Mouse (Mus musculus): Measurements from ENCODE around the gene Arrb1. TPM values are rescaled to one million over a fixed set of nuclear protein-coding genes. Genes with fewer than 3 reads are reported as not detected.
A peak's percentile ranks its signal among the peaks of the same experiment; 100 is the strongest.

Arrb1 gene
- polyA plus RNA-seq, 1 experiment from 2014 or later: 13.5 TPM

DNA sequence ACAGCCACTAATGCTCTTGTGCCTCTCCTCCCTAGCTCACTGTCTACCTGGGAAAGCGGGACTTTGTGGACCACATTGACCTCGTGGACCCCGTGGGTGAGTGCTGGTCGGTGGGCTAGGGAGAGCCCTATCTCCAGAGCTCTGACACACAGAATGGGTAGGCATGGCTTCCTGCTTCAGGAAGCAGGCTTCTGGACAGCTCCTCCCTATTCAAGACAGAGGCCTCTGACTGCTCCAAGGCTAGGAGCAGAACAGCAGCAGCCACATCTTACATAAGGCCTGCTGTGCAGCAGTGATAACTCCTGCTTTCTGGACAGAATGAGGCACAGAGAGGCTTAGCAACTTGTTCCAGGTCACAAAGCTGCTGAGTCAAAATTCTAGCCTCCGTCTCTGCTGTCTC lies 48.4 kb downstream of the Arrb1 start:
- H3K4me1 ChIP-seq: peaks cover 6% of the 10 kb centered on the region; the same call in 1 of the 2 replicates
- no peaks in the 10 kb centered on the region for H3K9me3 ChIP-seq
- H3K9ac ChIP-seq: no peak overlapping the region
- H3K4me2 ChIP-seq: no peak overlapping the region
- no peak overlapping the region for H3K27ac ChIP-seq
- WGBS: 84% methylated on average over 5 of the region's 5 CpGs
- no peak overlapping the region for H3K4me3 ChIP-seq (replicated peaks)
- ATAC-seq (ENCODE audit: insufficient read depth, low FRiP score, low read depth): no peak
- H3K27me3 ChIP-seq (replicated peaks): no peaks in the 10 kb centered on the region
- H3K36me3 ChIP-seq: 0 out of 2 replicates have a peak, but pooled peaks cover 2% of the 10 kb centered on the region

DNA sequence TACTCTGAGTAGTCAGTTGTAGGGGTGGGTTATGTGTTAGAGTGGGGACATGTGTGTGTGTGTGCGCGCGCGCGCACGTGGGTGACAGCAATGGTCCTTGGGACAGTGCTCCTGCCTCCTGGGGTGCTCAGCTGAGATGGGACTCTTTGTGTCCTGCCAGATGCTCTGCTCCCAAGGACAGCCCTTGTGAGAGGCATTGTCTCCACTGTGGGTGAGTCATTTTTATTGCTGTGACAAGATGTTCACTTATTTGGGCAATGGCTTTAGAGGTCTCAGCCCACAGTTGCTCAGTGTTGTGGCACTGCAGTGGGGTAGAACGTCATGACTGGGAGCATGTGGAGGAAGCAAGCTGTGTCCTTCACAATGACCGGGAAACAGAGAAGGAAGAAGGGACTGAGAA lies 50.7 kb downstream of the Arrb1 start:
- peaks cover 2% of the 10 kb centered on the region; the same call in 1 of the 2 replicates for H3K4me1 ChIP-seq
- no peak overlapping the region for H3K9ac ChIP-seq
- H3K9me3 ChIP-seq: no peaks in the 10 kb centered on the region
- H3K27ac ChIP-seq: no peak overlapping the region
- no peak overlapping the region for H3K4me2 ChIP-seq
- 0 out of 2 replicates have a peak, but pooled peaks cover 2% of the 10 kb centered on the region for H3K36me3 ChIP-seq
- H3K4me3 ChIP-seq (replicated peaks): no peak overlapping the region
- ATAC-seq (ENCODE audit: insufficient read depth, low FRiP score, low read depth): no peak
- WGBS: 89% methylated on average over 8 of the region's 8 CpGs
- no peaks in the 10 kb centered on the region for H3K27me3 ChIP-seq (replicated peaks)

DNA sequence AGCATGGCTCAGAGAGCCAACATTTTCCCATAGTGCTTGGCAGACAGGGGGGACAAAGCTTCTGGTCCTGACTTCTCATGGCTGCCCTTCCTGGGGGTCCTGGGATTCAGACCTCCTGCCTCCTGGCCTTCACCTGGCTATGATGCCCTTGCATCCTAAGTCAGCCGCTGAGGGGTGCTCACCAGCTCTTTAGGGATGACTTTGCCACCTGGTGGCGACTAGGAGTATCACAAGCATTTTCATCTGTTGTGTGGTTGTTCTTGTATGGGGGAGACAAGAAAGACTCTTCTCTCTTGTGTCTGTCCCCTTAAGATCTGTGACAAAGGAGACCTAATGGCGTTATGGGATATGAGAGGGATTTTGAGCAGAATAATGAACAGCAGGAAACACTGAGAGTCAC lies 54.8 kb downstream of the Arrb1 start:
- 27% methylated on average over 3 of the region's 3 CpGs for WGBS
- H3K9me3 ChIP-seq: no peaks in the 10 kb centered on the region
- no peak for ATAC-seq (ENCODE audit: insufficient read depth, low FRiP score, low read depth)

DNA sequence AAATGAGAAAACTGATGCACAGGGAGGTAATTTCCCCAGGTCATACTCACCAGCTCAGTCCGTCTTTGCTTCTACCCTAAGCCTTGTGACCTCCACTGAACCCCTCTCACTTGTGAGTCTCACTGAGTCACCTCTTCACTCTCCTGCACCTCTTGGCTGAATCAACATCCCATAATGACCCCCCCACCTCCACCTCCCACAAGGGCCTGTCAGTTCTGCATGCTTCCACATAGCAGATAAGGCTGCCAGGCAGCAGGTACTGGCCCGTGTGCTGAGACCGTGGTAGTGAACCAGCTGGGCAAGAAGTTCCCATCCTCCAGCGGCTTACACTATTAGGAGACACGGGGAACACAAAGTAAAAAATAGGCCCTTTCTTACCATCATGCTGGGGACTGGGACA lies 55.4 kb downstream of the Arrb1 start:
- no peak overlapping the region for H3K9ac ChIP-seq
- peaks cover 12% of the 10 kb centered on the region; the same call in 1 of the 2 replicates for H3K36me3 ChIP-seq
- no peak overlapping the region for H3K4me3 ChIP-seq (replicated peaks)
- no peaks in the 10 kb centered on the region for H3K9me3 ChIP-seq
- no peaks in the 10 kb centered on the region for H3K27me3 ChIP-seq (replicated peaks)
- H3K4me1 ChIP-seq: no peaks in the 10 kb centered on the region
- WGBS: 78% methylated on average over 5 of the region's 5 CpGs
- no peak overlapping the region for H3K4me2 ChIP-seq
- no peak overlapping the region for H3K27ac ChIP-seq
- ATAC-seq (ENCODE audit: insufficient read depth, low FRiP score, low read depth): 0 out of 2 replicates have a peak, but pooled peaks have one; percentile 33

More for the DNA sequence above, 54.8 kb downstream of the Arrb1 start:
- Histone ChIP-seq H3K9ac (no peak overlapping the region), H3K4me2 (no peak overlapping the region), H3K4me3 (replicated peaks) (no peak overlapping the region), H3K36me3 (peaks cover 7% of the 10 kb centered on the region; the same call in 1 of the 2 replicates), H3K27me3 (replicated peaks) (no peaks in the 10 kb centered on the region), H3K4me1 (no peaks in the 10 kb centered on the region), H3K27ac (no peak overlapping the region)

DNA sequence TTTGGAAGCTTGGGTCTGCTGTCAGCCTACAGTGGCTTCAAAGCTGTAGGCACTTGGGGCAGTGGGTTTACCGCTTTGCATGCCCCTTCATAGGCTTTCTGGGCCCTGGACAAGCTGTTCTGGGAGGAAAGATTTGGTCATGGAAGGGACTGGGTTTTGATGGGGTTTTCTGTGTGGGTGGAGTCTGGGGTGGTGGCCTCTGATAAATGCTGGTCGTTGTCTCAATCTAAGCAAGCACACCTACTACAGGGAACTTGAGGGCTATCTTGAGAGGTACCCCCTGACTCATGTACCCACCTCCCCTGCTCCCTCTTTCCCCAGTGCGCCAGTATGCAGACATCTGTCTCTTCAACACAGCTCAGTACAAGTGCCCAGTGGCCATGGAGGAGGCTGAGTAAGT lies 57.4 kb downstream of the Arrb1 start:
- ATAC-seq (ENCODE audit: insufficient read depth, low FRiP score, low read depth): peak; percentile 37; the same call in 1 of the 2 replicates
- Histone ChIP-seq H3K27ac (no peak overlapping the region), H3K9me3 (no peaks in the 10 kb centered on the region), H3K4me1 (no peaks in the 10 kb centered on the region), H3K4me2 (no peak overlapping the region), H3K27me3 (replicated peaks) (no peaks in the 10 kb centered on the region), H3K9ac (no peak overlapping the region), H3K36me3 (peaks cover 17% of the 10 kb centered on the region; the same call in 1 of the 2 replicates), H3K4me3 (replicated peaks) (no peak overlapping the region)
- 82% methylated on average over 3 of the region's 3 CpGs for WGBS

DNA sequence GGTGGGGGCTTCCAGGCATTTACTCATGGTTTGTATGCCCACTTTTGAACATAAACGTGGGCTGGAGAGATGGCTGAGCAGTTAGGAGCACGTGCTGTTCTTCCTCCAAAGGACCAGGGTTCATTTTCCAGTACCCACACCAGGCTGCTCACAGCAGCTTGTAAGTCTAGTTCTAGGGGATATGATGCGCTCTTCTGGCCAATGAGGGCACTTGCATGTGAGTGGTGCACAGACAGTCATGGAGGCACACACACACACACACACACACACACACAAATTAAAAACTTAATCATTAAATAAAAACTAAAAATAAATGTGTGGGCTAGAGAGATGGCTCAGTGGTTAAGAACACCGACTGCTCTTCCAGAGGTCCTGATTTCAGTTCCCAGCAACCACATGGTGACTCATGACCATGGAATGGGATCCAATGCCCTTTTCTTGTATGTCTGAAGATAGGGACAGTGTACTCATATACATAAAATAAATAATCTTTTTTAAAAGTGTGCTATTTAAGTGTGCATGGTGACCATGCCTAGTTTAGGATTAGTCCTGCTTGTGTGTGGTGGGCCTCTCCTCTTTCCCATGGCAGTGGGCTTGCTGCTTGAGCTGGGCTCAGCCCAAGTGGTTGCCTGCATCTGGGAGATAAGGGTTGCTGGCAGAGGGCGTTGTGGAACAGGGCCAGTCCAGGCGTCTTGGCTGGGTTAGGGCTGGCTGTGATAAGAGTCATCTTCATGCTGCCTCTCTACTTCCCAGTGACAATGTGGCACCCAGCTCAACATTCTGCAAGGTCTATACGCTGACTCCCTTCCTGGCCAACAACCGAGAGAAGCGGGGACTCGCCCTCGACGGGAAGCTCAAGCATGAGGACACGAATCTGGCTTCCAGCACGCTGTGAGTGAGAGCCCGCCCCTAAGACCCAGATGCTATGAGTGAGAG lies 58.9 kb downstream of the Arrb1 start:
- Histone ChIP-seq H3K27me3 (replicated peaks) (no peaks in the 10 kb centered on the region), H3K9me3 (no peaks in the 10 kb centered on the region), H3K9ac (no peak overlapping the region), H3K4me2 (no peak overlapping the region), H3K4me3 (replicated peaks) (0 out of 2 replicates have a peak overlapping the region, but pooled peaks have one; percentile 2), H3K27ac (no peak overlapping the region), H3K4me1 (no peaks in the 10 kb centered on the region), H3K36me3 (peaks cover 15% of the 10 kb centered on the region; the same call in 1 of the 2 replicates)
- peak; percentile 88 for ATAC-seq (ENCODE audit: insufficient read depth, low FRiP score, low read depth)
- WGBS: 82% methylated on average over 15 of the region's 15 CpGs

DNA sequence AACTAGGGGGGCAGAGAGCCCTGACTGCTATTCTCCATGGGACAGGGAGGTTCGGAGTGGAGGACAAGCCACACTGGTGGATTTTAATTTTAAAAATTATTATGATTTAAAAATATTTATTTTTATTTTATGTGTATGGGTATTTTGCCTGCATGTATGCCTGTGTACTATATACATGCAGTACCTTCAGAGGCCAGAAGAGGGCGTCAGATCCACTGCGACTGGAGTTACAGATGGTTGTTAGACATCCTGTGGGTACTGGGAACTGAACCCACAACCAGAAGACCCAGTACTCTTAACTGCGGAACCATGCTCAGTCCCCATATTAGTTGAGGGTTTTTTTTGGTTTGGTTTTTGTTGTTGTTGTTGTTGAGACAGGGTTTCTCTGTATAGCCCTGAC lies 63.5 kb downstream of the Arrb1 start:
- H3K36me3 ChIP-seq: peaks cover 24% of the 10 kb centered on the region; the same call in 1 of the 2 replicates
- H3K9ac ChIP-seq: no peak overlapping the region
- no peak overlapping the region for H3K27ac ChIP-seq
- H3K27me3 ChIP-seq (replicated peaks): no peaks in the 10 kb centered on the region
- no peak overlapping the region for H3K4me2 ChIP-seq
- no peaks in the 10 kb centered on the region for H3K9me3 ChIP-seq
- H3K4me1 ChIP-seq: no peaks in the 10 kb centered on the region
- no peak for ATAC-seq (ENCODE audit: insufficient read depth, low FRiP score, low read depth)
- WGBS: 76% methylated on average over 4 of the region's 4 CpGs
- no peak overlapping the region for H3K4me3 ChIP-seq (replicated peaks)

DNA sequence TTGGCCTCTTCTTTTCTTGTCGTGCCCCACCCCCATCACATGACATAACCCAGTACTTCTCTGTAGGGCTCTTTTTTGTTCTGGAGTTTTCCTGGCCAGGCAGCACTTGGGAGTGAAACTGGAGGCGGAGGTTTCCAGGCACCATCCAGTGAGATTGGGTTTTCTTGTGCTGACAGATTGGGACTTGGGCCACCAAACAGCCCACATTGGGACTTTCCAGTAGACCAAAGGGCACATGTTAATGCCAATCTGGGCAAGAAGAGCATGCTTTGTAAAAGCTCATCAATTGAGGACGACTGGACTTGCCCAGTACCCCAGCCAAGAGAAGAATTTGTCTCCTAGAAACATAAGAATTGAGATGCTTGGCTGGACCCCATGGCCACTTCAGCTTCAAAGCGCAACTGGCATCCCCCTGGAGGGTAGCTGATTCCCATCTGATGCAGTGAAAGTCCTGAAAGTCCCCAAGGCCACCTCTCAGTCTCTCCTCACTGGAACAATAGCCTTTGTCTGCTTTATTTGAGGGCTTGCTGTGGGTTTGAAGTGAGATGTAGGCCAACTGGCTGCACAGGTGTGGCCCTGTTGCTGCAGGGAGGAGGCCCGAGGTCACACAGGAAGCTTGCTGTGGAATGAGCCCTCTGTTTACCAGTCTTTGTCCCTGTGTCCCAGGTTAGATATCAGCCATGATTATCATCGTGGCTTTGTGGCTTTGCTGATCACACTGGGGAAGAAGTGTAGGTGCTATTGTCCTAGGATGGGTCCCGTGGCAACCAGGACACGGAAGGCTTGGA lies 68.8 kb downstream of the Arrb1 start:
- ATAC-seq (ENCODE audit: insufficient read depth, low FRiP score, low read depth): no peak
- H3K27ac ChIP-seq: no peak overlapping the region
- WGBS: 69% methylated on average over 8 of the region's 8 CpGs
- no peak overlapping the region for H3K4me3 ChIP-seq (replicated peaks)
- peaks cover 9% of the 10 kb centered on the region; the same call in 1 of the 2 replicates for H3K36me3 ChIP-seq
- no peak overlapping the region for H3K4me2 ChIP-seq
- H3K4me1 ChIP-seq: no peaks in the 10 kb centered on the region
- no peaks in the 10 kb centered on the region for H3K27me3 ChIP-seq (replicated peaks)
- no peak overlapping the region for H3K9ac ChIP-seq
- H3K9me3 ChIP-seq: no peaks in the 10 kb centered on the region

DNA sequence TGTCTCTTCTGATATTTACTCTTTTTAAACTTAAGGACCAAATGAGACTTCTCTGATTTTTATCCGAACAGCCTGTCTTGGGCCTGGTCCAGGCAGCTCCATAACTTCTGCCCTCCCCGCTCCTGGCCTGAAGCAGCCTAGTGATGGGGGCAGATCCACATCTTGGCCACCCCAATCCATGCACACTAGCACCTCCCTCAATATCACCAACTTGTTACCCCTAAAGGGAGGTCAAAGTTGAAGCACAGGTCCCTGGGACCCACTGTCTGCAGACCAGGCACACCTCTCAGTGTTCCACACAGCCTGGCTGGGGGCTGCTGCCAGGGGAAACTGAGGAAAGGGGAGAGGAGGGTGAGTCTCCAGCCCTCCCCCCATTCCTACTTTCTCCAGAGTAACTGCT lies 69.8 kb downstream of the Arrb1 start:
- 90% methylated on average over 2 of the region's 2 CpGs for WGBS
- no peaks in the 10 kb centered on the region for H3K9me3 ChIP-seq
- ATAC-seq (ENCODE audit: insufficient read depth, low FRiP score, low read depth): no peak

DNA sequence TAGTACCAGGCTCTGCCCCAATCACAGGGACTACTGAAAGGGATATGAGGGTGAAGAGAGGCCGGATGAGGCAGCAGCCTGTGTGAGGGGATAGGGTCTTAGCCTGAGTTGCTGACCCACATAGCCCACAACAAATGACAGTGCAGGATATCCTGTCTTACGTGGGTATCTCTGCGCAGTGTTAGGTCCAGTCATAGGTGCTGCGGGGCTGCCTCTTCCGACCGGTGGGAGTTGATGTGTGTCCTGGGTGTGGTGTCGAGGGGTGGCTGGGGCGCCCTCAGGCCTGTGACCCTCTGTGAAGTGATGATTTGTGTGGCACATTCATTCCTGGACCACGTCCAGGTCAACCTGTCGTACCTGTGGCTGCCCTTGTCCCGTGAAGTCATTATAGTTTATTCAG lies 71.0 kb downstream of the Arrb1 start:
- Histone ChIP-seq H3K4me2 (no peak overlapping the region), H3K9me3 (no peaks in the 10 kb centered on the region)
- WGBS: 76% methylated on average over 11 of the region's 11 CpGs

More for the DNA sequence above, 69.8 kb downstream of the Arrb1 start:
- H3K27ac ChIP-seq: no peak overlapping the region
- no peaks in the 10 kb centered on the region for H3K4me1 ChIP-seq
- no peak overlapping the region for H3K4me3 ChIP-seq (replicated peaks)
- H3K27me3 ChIP-seq (replicated peaks): no peaks in the 10 kb centered on the region
- H3K36me3 ChIP-seq: peaks cover 9% of the 10 kb centered on the region; the same call in 1 of the 2 replicates
- no peak overlapping the region for H3K4me2 ChIP-seq
- no peak overlapping the region for H3K9ac ChIP-seq

DNA sequence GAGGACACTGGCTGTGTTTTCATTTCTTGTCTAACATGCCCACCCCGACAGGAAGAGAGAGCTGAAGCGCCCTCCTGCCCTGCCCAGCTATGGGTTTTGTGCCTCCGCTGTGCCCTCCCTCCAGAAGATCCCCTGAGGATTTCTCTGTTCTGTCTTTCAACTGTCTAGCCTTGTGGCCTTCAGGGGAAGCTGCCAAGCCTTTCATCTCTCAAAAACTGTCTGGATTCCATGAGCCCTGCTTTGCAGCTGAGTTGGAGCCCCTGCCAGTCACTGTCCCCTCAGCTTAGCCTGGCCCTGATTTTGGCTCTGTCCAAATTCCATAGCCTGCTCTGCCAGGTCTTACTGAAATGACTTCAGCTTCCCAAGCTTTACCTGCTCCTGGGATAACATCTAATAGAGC lies 71.5 kb downstream of the Arrb1 start:
- no peaks in the 10 kb centered on the region for H3K27me3 ChIP-seq (replicated peaks)
- H3K4me1 ChIP-seq: no peaks in the 10 kb centered on the region
- H3K4me2 ChIP-seq: no peak overlapping the region
- no peak for ATAC-seq (ENCODE audit: insufficient read depth, low FRiP score, low read depth)
- WGBS: 80% methylated on average over 3 of the region's 3 CpGs
- H3K4me3 ChIP-seq (replicated peaks): no peak overlapping the region
- no peak overlapping the region for H3K9ac ChIP-seq
- H3K27ac ChIP-seq: no peak overlapping the region
- H3K9me3 ChIP-seq: no peaks in the 10 kb centered on the region
- 0 out of 2 replicates have a peak, but pooled peaks cover under 1% of the 10 kb centered on the region for H3K36me3 ChIP-seq

More for the DNA sequence above, 71.0 kb downstream of the Arrb1 start:
- Histone ChIP-seq H3K9ac (no peak overlapping the region), H3K27me3 (replicated peaks) (no peaks in the 10 kb centered on the region), H3K4me1 (no peaks in the 10 kb centered on the region), H3K36me3 (0 out of 2 replicates have a peak, but pooled peaks cover 5% of the 10 kb centered on the region), H3K27ac (no peak overlapping the region), H3K4me3 (replicated peaks) (no peak overlapping the region)
- ATAC-seq (ENCODE audit: insufficient read depth, low FRiP score, low read depth): no peak
